Mouse (Mus musculus) cerebellum, adult 11-12 months (tissue): ENCODE measurements around the gene Galnt18.

Experiments used
- DNase-seq: peaks from one replicate; pipeline ENCODE4 v3.0.0; 2022

Gene Galnt18

GRCm38 (mm10) chr7:111779504-111780242 is at the start of gene Galnt18:
TSS of gene Galnt18 (minus strand) at chr7:111779977.
- peak; percentile 94 for DNase-seq

GRCm38 (mm10) chr7:111827337-111827736 is 47.6 kb upstream of the Galnt18 start:
- DNase-seq = no peak

DNA sequence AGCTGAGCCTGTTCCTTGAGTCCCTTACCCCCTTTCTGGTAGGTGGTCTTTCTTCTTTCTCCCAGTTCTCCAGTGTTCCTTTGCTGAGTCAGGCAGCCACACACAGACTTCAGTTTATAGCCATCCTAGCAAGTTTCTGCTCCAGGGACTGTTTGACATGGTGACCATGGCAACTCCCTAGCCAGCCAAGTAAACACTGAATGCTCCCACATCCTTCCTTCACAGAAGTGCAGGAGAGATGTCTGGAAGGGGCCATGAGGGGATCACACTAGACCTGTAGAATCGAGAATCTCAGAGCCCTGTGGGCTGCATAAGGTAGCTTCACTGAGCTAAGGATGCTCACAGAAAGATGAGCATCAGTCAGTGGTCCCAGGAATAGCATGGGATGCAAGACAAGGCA is 33.3 kb upstream of the Galnt18 start:
- DNase-seq = no peak

- no peak for DNase-seq
Observed at GRCm38 (mm10) chr7:111811036-111811435, 31.3 kb upstream of the Galnt18 start.

GRCm38 (mm10) chr7:111809796-111810195 is 30.0 kb upstream of the Galnt18 start:
- DNase-seq = no peak

DNA sequence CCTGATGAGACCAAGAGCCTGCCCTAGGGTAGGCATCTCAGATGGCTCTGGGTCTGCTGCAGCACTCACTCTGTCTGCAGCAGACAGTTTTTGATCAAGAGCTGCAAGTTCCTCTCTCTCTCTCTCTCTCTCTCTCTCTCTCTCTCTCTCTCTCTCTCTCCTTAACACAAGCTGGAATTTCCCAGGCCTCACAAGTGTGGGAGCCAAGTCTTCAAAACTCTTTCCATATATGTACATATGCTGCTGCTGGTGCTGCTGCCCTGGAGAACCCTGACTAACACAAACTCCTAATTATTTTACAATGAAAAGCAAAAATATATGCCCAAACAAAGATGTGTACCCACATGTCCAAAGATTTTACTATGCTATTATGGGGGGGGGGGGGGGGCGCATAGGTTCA is 26.3 kb upstream of the Galnt18 start:
- no peak for DNase-seq

- DNase-seq = no peak
Observed at GRCm38 (mm10) chr7:111804646-111805045, 24.9 kb upstream of the Galnt18 start.

- no peak for DNase-seq
Observed at GRCm38 (mm10) chr7:111800785-111801184, 21.0 kb upstream of the Galnt18 start.

GRCm38 (mm10) chr7:111800120-111800519 is 20.3 kb upstream of the Galnt18 start:
- no peak for DNase-seq

- DNase-seq = peak; percentile 34
Observed at GRCm38 (mm10) chr7:111799021-111799420, 19.2 kb upstream of the Galnt18 start.

GRCm38 (mm10) chr7:111797337-111798010 is 17.7 kb upstream of the Galnt18 start:
- DNase-seq = no peak

GRCm38 (mm10) chr7:111795059-111795458 is 15.3 kb upstream of the Galnt18 start:
- DNase-seq = no peak

DNA sequence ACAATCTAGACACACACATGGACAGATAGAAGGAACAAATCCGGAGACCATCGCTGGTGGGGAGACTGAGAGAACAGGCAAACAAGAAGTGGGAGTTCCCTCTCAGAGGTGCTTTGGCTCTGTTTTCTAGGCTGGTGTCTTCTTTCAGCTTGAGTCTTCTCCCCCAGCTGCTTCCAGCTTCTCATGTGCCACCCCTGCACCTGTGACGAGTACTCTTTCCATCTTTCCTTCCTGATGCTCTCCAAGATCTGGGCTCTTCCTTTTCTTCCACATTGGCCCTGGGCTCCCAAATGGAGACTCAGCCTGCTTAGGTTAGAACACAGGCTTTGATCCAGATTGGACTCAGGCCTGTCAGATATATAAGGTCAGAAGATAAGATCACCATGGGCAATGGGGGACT is 12.4 kb upstream of the Galnt18 start:
- no peak for DNase-seq

GRCm38 (mm10) chr7:111791347-111791746 is 11.6 kb upstream of the Galnt18 start:
- DNase-seq = no peak

- no peak for DNase-seq
Observed at GRCm38 (mm10) chr7:111787921-111788320, 8.1 kb upstream of the Galnt18 start.

- DNase-seq = no peak
Observed at GRCm38 (mm10) chr7:111785478-111785877, 5.7 kb upstream of the Galnt18 start.

DNA sequence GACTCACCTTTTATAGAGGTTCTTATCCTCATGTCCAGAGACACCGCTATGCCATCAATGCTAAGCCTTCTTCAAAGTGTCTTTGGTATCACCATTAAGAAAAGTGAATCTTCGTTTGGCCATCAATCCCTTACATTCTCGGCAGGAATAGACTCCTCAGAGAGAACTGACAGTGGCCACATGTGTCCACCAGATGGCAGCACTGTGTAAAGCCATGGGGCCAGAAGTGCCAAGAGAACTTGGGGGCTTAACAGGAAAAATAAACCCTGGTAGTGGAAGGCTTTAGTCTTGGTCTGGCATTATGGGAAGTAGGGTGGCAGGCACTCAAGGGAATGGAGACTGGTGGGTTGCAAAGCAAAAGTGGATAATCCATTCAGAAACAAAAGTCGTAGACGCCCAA is 2.3 kb upstream of the Galnt18 start:
- DNase-seq = peak; percentile 36

DNA sequence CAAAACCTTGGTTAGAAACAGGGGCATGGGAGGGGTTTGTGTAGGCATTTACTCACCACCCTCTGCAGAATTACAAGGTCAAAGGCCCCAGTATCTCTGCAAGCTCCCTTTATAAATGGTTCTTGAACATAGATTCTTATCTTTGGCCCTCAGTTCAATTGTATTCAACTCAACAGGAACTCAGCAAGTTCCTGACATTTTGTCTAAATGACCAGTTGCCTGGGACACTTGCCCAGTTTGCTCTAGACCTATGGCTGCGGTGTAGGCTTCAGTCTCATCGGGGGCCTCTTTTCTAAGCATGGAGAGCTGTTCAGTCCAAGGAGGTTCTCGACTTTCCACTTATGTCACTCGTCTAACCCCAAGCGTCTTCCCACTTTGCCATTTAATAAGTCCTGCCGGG is 1.5 kb upstream of the Galnt18 start:
- DNase-seq = no peak

- DNase-seq = peak; percentile 31
Observed at GRCm38 (mm10) chr7:111778789-111779503, 831 bp downstream of the Galnt18 start.

GRCm38 (mm10) chr7:111778212-111778611 is 1.6 kb downstream of the Galnt18 start:
- DNase-seq = no peak

DNA sequence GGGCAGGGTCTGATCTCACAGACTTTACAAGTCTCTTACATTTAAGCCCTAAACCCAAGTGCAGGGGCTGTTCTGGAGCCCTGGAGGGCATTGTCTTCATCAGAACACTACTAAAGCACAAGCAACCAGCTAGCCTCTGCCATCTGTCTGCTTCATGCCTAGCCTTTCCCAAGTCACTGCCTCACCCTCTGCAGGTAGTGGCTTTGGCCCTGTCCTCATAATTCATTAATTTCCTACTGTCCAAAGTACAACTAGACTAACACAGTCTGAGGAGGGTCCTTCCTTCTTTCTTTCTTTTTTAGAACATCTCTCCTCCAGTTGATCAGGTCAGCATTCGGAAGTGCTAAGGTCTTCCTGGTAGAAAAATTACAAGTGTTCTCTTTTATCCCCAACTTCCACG is 2.6 kb downstream of the Galnt18 start:
- DNase-seq = no peak

- no peak for DNase-seq
Observed at GRCm38 (mm10) chr7:111776160-111776559, 3.6 kb downstream of the Galnt18 start.

DNA sequence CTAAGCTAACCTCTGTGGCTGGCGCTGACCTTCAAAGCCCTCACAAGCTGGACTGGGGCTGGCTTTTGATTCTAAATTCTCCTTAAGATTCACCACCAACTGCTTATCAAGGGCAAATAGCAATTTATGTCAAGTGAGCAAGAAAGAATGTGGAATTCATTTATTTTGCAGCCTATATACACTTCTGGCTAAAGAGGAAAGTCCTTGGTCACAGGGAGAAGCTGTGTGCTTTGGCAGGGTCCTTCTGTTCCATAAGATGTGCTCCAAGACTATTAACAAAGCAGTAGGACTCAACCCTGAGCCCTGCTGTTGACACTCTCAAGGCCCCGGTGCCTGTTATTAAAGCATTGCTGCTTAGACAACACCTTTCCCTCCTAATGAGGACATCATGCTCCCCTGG is 7.4 kb downstream of the Galnt18 start:
- DNase-seq = no peak

GRCm38 (mm10) chr7:111771251-111771801 is 8.5 kb downstream of the Galnt18 start:
- no peak for DNase-seq
